Mouse (Mus musculus): ENCODE measurements at regions not wholly inside any gene's neighbourhood (a gene's known extent, or its start where the extent isn't known, plus 50 kb on each side); places are given as distances from the start of the nearest gene placed in this dataset.

DNA sequence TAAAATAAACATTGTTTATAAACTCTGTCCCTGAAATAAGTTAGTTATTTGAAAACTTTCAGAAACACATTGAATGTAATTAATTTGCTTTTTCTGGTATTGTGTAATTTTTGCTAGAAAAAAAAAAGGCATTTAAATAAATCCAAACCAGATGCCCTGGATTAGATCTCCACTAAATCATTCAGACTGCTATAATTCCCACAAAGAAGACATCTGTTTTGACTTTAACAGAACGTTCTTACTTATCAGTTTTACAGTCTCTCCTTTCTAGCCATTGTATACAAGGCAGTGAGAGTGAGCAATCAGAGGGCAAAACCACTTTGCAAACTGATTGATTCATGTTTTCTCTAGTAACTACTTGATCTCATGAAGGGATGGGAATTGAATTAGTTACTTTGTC lies 478.8 kb downstream of the Slitrk6 start:
- DNase-seq: no peak

GRCm38 (mm10) chr14:110271270-110271669 lies 483.7 kb downstream of the Slitrk6 start:
- DNase-seq: no peak

DNA sequence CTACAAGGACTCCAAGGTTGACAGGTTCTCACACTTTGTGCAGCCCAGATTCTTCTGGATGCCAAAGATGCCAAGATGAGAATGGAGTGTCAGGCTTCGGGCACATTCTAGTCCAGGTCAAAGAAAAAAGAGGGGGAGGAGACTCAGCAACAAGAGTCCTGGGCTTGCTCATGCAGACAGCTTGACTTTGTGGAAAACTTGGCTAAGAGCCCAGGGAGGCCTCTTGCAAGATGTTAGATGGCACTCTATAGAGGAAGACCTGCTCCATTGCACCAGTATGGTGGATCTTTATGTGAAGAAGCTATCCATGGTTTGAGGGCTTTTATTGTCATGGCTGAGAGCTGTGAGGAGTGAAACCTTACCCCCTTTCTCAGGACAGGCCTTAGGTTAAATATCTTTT lies 510.5 kb downstream of the Slitrk6 start:
- no peak for DNase-seq

DNA sequence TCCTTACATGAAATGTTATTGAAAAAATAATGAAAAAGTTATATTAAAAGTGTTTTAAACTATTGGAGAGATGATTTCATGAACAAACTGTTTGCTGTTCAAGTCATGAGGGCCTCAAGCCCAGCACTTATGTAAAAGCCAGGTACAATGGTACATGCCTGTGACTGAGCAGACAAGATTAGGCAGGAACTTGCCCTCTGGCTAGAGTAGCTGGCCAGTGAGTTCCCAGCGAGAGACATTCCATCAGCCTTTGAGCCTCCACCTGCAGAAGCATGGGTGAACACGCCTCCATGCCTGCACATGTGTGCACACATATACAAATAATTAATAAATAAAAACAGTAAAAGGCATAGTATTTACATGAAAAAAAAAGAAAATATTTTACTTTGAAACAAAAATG lies 511.4 kb downstream of the Slitrk6 start:
- no peak for DNase-seq

- no peak for DNase-seq
Measured at GRCm38 (mm10) chr14:110238800-110239199, 516.1 kb downstream of the Slitrk6 start.

- no peak for DNase-seq
Measured at GRCm38 (mm10) chr14:110224678-110225446, 530.1 kb downstream of the Slitrk6 start.

- DNase-seq: no peak
Measured at GRCm38 (mm10) chr14:110190987-110191607, 563.9 kb downstream of the Slitrk6 start.

DNA sequence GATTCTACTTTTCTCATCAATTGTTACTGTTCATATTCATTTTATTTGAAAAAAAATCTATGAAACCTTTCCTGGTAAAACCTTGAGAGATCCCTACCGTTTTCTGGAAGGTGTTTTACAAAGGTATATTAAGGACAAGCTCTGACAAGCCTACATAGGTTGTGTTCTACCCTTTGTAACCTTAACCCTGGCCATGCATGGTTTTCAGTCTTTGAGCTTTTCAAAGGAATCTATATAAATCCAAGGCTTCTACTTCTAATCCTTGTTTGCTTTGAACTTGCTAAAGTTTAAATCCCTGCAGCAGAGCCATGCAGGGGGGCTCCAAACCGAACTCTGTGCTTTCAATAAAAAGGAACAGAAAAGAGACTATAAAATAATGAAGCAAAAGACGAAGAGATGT lies 564.5 kb downstream of the Slitrk6 start:
- no peak for DNase-seq

DNA sequence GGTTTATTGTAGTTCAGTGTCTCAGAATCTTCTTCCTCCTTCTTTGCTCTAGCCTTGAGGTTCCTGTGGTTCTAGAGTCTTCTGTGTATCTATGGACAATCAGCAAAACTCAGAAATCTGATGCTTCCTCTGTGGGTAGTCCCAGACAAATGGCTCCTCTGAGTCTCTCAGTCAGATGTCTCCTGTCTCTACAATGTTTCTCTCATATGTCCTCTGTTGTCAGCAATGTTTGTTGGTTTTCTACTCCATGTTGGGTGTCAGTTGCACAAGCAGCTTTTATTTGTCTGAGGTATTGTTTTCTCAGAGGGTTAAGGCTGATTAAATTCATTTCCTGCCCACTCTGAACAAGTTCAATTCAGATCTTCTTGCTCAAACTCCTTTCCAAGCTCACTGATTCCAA lies 575.8 kb downstream of the Slitrk6 start:
- DNase-seq: no peak

- no peak for DNase-seq
Measured at GRCm38 (mm10) chr14:110171162-110172117, 583.5 kb downstream of the Slitrk6 start.

DNA sequence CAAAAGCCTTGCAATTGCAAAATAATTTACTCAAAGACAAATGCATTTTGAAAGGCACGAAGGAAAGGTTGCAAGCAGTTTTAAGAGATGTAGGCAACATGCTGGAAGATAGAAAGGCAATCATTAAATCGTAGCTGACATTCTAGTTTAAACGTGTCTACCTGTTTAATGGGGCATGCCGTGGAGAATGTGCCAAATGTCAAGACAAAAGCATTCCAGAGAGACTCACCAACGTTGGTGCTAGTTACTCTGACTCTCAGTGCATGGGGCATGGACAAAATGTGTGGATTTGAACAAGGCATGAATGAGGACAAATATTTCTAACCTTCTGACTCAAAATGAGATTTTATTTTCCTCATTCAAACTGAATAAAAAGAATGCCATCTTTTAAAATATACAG lies 586.3 kb downstream of the Slitrk6 start:
- no peak for DNase-seq

GRCm38 (mm10) chr14:110128265-110128664 lies 626.7 kb downstream of the Slitrk6 start:
- DNase-seq: no peak

- DNase-seq: no peak
Measured at GRCm38 (mm10) chr14:110125936-110126710, 628.8 kb downstream of the Slitrk6 start.

DNA sequence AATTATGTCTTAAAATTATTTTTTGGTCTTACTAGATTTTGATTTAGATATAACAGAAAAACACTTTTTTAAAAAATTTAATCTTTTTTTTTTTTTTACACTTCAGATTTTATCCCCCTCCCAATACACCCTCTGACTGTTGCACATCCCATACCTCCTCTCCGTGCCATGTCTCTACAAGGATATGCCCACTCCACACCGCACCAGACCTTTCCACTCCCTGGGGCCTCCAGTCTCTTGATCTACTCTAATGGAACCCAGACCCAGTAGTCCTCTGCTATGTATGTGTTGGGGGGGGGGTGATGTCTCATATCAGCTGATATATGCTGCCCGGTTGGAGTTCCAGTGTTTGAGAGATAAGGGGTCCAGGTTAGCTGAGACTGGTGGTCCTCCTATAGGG lies 632.2 kb downstream of the Slitrk6 start:
- no peak for DNase-seq

GRCm38 (mm10) chr14:110115578-110115977 lies 639.4 kb downstream of the Slitrk6 start:
- DNase-seq: no peak

- DNase-seq: no peak
Measured at GRCm38 (mm10) chr14:110100852-110101251, 654.1 kb downstream of the Slitrk6 start.

DNA sequence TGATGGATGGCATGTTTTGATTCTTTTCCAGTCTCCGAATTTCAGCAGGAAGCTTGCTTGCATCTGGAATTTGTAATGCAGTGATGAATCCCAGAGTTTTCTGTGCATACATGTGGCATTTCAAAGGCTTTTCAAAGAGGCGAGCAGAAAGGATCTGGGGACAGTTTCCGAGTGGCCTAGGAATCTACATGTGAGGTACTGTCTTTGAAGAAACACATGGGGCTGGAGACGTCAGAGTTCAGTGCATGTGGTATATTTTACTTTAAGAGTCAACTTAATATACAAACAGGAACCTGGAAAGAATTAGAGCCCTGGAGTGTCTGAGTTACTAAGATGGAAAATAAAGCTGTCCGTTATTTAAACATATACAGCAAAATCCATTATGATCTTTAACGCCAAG lies 676.6 kb downstream of the Slitrk6 start:
- DNase-seq: no peak

DNA sequence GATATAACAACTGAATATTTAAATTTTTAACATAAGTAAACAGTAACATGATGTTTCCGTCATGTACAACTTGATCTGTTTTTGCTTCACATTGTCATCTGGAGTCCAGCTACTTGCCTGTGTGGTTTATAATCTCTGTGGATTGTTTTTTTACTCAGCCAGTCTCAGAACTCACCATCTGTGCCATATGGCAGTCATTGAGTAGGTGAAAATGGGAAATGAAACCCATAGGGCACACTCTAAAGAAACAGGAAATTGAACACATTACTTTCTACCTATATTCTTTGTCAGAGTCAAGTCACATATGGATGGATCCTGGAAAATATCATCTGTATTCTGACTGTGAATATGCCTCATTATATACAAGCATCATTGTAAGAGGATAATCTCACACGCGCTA lies 707.2 kb downstream of the Slitrk6 start:
- no peak for DNase-seq

DNA sequence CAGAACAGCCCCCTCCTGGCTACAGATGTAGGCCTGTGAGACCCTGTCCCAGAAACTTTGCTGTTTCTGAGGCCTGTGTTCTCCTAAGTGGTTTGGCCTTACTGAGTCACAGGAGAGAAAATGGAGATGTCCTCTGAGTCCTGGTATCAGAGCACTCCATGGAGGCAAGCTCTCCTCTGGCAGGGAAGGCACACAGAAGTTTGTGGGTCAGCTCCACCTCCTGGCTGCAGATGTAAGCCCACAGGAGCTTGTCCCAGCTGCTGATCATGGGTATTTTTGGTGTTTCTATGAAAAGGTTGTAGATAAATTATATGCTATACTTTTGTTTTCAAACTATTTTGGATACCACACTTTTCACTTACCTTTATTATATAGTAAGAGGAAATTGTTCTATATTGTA lies 711.7 kb downstream of the Slitrk6 start:
- no peak for DNase-seq

DNA sequence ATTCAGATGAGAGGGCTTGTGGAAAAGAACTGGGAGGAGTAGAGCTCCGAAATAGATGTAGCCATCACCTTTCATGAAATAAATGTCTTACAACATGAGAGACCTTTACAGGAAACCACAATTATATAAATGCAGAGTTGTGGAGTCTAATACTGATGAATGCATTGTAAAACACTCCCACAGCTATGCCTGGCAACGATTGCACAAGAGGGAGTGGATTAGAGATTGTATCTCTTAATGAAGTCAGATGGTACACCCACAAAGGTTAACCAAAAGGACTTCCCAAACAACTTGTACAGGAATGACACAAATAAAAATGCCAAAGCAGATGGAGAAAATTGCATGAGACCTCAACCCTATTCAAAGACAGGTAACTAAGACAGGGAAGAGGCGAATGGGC lies 733.1 kb downstream of the Slitrk6 start:
- DNase-seq: no peak

DNA sequence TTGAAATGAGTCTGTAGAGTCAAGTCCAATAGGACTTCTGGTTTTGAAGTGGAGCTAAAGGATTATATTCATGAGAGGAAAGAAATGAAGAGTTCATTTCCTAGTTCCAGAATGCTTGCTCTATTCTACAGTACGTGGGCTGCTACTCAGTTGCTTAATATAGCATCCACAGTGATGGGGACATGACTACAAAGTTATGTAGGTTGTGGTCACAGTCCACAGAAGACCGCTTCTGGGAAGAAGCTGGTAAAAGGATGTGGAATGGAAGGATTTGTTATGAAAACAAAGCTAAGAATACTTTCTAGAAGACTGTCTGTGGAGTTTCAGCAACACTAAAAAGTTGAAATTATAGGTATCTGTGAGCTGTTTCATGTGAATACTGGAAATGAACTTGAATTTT lies 739.8 kb downstream of the Slitrk6 start:
- DNase-seq: no peak

DNA sequence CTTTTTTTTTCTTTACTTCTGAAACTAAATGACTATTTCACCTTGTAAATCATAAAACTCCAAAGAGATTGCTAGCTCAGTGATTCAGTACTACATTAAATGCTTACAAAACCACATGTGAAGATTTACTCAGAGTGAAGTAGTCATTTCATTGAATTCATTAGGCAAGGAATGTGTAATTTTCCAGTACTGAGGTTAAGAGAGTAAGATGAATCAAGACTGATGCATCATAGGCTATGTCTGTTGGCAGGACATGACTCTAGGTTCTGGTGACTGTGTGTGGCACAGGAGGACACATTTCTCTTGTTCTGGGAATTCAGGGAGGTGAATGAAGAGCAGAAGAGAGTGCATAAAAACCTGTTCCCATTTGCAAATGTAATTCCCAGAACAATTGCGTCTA lies 741.7 kb downstream of the Slitrk6 start:
- DNase-seq: no peak

- DNase-seq: no peak
Measured at GRCm38 (mm10) chr14:110007159-110007558, 747.8 kb downstream of the Slitrk6 start.

Measured in cerebellum, postnatal 36 days (tissue).